Mouse (Mus musculus) c-Kit-positive CD71-positive TER-119-positive erythroid progenitor cells, embryonic 14.5 days (primary cell): Measurements from ENCODE around the gene Nipal3.
A peak's percentile ranks its signal among the peaks of the same experiment; 100 is the strongest.

Experiments used
- DNase-seq: peaks from one replicate; pipeline ENCODE4 v3.0.0-alpha.2; 2013; ENCODE audit warnings: low spot score

The Nipal3 gene

DNA sequence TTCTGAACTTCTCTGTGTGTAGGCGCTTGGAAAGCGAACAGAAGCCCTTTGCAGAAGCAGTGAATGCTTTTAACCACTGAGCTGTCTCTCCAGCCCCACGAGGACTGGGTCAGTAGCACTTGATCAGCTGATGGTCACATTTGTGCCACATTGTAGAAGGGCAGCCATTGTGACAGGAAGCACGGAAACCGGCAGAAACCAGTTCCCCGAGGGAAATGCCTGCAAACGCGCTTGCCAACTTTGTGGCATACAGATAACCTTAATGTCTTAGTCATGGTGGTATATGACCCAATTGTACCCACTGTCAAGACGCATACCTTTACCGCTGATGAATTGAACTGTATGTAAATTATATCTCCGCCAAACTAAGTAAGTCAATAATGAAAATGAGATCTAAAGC is 11.0 kb upstream of the Nipal3 start:
- DNase-seq: no peak

DNA sequence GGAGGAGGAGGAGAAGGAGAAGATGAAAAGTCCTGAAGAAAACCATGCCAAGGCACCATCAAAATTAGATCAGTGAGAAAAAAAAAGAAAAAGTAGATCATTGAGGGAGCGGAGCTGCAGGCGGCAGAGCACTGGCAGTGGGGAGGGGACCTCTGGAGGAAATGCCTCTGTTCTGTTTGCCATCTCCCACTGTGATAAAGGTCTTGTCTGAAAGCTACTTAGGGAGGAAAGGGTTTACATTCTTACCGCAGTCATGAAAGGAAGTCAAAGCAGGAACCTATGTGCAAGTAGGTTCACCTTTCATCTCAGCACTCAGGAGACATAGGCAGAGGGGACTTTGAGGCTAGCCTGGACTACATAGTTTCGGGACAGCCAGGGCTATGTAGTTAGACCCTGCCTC is 6.7 kb upstream of the Nipal3 start:
- no peak for DNase-seq

DNA sequence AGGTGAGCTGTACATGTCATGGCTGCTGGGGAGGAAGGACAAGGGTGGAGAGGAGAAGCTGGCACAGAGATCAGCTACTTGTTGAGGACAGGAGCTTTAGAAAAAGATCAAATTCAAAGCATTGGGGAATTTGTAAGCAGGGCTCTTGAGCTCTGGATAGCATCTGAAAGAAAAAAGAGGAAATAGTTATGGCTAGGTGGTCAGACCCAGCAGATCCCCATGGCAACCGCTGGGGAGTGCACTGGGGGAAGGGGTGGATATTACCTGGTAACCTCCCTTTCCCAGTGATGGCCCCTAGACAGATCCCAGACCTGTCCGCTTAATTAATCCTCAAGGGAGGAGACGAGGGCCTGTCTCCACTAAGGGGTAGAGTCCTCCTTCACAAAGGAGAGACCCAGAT is 5.0 kb upstream of the Nipal3 start:
- DNase-seq: no peak

DNA sequence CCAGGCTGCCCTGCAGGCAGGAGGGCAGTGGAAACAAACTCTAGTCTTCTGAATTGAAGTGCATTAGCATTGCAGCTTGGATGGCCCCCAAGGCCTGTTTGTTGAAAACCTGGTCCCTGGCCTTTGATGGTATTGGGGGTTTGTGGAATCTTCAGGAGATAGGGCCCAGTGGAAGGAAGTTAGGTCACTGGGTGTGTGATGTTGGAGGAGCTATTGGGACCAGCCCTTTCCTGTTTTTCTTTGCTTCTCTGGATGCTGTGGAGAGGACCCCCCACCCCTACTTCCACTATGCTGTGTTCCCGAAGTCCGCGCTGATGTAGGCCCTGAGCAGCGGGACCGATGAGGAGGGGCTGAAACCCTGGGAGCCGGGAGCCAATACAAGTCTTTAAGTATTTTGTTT is 3.3 kb upstream of the Nipal3 start:
- DNase-seq: no peak

- no peak for DNase-seq
Observed at GRCm38 (mm10) chr4:135495810-135496209, 972 bp upstream of the Nipal3 start.

GRCm38 (mm10) chr4:135495397-135495791 is 556 bp upstream of the Nipal3 start:
- DNase-seq: no peak

GRCm38 (mm10) chr4:135493691-135494520 is 932 bp downstream of the Nipal3 start:
- DNase-seq: peak; percentile 55

GRCm38 (mm10) chr4:135493271-135493670 is 1.6 kb downstream of the Nipal3 start:
- no peak for DNase-seq

GRCm38 (mm10) chr4:135489256-135489655 is 5.6 kb downstream of the Nipal3 start:
- DNase-seq: no peak

DNA sequence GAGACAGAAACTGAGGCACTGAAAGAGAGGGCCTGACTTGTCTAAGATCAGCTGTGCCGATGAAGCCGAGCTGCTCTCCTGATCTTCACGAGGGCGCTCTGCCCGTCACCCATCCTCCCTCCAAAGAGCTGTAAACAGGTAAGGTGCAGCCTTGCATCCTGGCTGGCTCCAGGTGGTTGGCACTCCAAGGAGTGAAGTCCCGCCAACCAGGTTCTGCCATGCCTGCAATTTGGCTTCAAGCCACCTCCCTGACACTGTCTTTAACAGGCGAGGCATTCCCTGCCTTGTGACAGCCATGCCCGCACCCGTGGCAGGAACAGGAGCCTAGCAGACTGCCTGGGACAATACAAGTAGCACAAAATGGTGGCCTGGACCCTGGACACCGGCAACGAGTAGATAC is 8.5 kb downstream of the Nipal3 start:
- no peak for DNase-seq

DNA sequence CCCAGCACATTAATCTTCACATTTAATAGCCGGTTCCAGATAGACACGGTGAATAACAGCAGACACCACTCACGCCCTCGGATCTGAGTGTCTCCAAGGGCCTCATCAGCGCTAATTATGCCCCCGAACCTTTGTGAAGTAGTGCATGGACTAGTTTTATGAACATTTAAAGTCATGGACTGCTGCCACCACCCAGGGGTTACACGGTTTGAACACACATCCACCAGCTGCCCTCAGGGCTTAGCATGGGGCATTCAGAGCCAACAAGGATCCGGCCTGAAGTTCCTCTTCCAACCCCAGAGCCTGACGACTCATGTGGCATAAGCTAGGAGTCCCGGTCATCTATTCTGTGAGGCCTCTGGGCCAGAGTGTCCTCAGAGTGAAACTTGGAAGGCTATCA is 9.8 kb downstream of the Nipal3 start:
- DNase-seq: no peak

DNA sequence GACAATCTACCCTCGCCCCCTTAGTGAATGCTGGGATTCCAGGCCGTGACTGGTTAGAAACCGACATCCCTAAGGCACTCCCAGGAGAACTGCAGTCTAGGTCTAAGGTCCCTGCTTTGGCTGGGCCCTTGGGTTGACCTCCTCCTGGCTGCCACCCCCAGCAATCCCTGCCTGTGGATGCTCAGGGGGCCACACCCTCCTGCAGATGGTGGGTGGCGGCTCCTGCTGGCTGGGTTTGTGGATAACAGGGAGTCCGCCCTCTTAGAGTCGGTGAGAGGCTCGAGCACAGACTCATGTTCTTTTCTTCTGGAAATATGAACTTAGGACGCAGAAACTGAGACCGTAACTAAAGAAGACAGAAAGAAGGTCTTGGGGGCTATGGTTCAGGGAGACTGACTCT is 14.5 kb downstream of the Nipal3 start:
- peak; percentile 47 for DNase-seq

GRCm38 (mm10) chr4:135477851-135478250 is 17.0 kb downstream of the Nipal3 start:
- no peak for DNase-seq

DNA sequence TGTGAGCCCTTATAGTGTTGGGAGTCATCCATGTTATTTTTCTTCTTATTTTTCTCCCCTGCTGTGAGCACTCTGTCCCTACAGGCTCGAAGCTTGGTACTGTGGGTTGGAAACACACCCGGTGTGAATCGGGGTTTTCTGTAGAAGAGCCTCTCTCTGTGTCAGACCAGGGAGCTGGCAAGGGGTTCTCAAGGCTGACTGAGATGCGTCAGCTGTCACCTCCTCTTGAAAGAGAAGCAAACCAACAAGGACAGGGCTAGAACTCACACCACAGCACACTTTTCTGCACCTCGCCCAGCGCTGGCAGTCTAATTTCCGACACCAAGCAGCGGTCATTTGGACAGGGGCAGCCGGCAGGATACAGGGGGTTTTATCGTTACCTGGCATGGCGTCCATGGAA is 31.4 kb downstream of the Nipal3 start:
- no peak for DNase-seq

GRCm38 (mm10) chr4:135453572-135453971 is 41.3 kb downstream of the Nipal3 start:
- no peak for DNase-seq

DNA sequence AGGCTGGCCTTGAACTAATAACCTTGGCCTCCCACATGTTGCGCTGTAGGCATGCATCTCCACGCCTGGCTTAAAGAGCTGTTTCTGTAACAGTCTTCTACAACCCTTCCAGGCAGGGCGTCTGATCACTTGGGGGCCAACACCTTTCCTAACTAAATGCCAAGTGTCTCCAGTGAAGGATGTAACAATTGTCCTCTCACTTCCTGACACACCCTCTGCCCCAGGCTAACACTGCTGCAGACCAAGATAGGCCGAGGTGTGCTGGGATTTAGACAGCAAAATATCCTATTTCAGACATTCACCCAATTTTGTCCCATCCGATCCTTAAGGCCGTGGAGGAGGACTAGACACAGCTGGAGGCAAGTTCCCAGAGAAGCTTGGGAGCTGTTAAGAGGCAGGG is 41.7 kb downstream of the Nipal3 start:
- DNase-seq: no peak

GRCm38 (mm10) chr4:135451360-135452015 is 43.4 kb downstream of the Nipal3 start:
- no peak for DNase-seq

- no peak for DNase-seq
Observed at GRCm38 (mm10) chr4:135442473-135442872, 52.4 kb downstream of the Nipal3 start.

DNA sequence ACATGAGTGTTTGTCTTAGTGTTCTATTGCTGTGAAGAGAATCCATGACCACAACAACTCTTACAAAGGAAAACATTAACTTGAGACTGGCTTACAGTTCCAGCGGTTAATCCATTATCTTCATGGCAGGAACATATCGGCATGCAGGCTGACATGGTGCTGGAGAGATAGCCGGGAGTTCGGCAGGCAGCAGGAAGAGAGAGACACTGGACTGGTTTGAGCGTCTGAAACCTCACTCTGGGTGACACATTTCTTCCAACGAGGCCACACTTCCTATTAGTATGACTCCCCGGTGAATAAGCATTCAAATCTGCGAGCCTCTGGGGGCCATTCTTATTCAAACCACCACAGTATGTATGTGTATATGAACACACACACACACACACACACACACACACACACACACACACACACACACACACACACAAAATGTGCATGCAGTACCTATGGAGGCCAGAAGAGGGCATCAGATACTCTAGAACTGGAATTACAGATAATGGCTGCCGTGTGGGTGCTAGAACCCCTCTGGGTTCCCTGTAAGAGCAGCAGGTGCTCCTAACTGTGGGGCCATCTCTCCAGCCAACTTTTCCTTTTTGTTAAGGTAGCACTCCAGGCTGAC is 54.8 kb downstream of the Nipal3 start:
- DNase-seq: peak; percentile 79

GRCm38 (mm10) chr4:135439188-135439647 is 55.6 kb downstream of the Nipal3 start:
- peak; percentile 91 for DNase-seq

GRCm38 (mm10) chr4:135437924-135438323 is 56.9 kb downstream of the Nipal3 start:
- DNase-seq: no peak

DNA sequence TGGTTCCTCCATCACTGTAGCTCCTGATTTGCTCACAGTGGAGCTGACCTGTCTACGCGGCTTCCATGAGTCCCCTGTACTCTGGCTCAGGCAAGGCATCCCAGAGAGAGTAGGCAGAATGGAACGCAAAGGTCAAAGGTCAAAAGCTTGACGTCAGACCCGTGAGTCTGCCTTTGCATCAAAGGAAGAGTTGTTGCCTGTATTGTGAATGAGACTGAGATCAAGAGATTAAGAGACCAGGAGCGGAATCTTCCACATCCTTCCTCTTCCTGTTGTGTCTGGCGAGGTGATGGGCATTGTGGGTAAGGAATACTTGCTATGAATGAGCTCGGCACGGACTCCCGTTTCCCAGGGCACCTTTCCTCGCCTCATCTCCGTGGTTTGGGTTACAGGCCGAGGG is 58.5 kb downstream of the Nipal3 start:
- DNase-seq: no peak

DNA sequence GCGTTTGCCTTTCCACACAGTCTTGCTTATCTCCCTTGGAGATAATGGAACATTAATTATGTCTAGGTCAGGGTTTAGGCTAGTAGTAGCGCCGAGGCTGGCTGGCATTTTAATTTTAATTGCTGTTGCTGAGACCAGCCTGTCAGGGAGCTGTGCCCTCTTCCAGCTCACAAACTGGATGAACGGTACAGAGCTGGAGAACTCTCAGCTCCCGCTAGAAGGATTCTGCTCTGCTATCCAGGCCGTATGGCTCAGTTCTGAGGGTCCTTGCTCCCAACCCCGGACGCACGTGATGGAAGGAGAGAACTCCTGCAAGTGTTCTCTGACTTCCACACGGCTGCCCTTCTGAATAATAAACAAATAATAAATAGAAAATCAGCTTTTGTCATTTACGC is 60.4 kb downstream of the Nipal3 start:
- no peak for DNase-seq
